Mouse (Mus musculus) erythroblast, embryonic 14.5 days (primary cell): ENCODE results near the gene Lsp1. TPM values are rescaled to one million over a fixed set of nuclear protein-coding genes. Genes with fewer than 3 reads are reported as not detected.

Experiments
- H3K27me3 ChIP-seq: 2 replicates; pipeline ENCODE4 v1.6.1; 2012; ENCODE audit warnings: inconsistent platforms; ENCODE audit not compliant: control insufficient read depth
- H3K36me3 ChIP-seq: 2 replicates; pipeline ENCODE4 v1.6.1; 2012; ENCODE audit warnings: mild to moderate bottlenecking, inconsistent platforms; ENCODE audit not compliant: control insufficient read depth
- H3K4me1 ChIP-seq: 2 replicates; pipeline ENCODE4 v1.6.1; 2012; ENCODE audit warnings: inconsistent platforms; ENCODE audit not compliant: control insufficient read depth
- H3K4me3 ChIP-seq: replicated peaks from 2 replicates; pipeline ENCODE3; 2012; ENCODE audit warnings: moderate library complexity, mild to moderate bottlenecking, inconsistent platforms
- H3K9me3 ChIP-seq: 2 replicates; pipeline ENCODE4 v1.6.1; 2012; ENCODE audit warnings: low read length, inconsistent platforms, mixed read lengths; ENCODE audit not compliant: control insufficient read depth
- GATA1 ChIP-seq: IDR thresholded peaks from 2 replicates; pipeline ENCODE4 v1.6.1; 2012; ENCODE audit warnings: low read length, inconsistent platforms, mixed read lengths
- TAL1 ChIP-seq: IDR thresholded peaks from 3 replicates; pipeline ENCODE4 v1.6.1; 2012; ENCODE audit warnings: low read length, inconsistent platforms, mixed read lengths
- polyA plus RNA-seq: library from polyadenylated mRNA; stranded (reverse); fragments of >175 nt; gene quantifications from 2 replicates; pipeline ENCODE4 v1.2.3, GENCODE M21; 2012

Gene Lsp1
- polyA plus RNA-seq, 1 experiment = 0.05 TPM

GRCm38 (mm10) chr7:142430160-142430678 lies 30.4 kb upstream of the Lsp1 start:
- Histone ChIP-seq H3K4me3 (no peak overlapping the region), H3K4me1 (peaks cover 1% of the 10 kb centered on the region), H3K27me3 (peaks cover 28% of the 10 kb centered on the region), H3K36me3 (no peaks in the 10 kb centered on the region), H3K9me3 (no peaks in the 10 kb centered on the region)
- TF ChIP-seq GATA1 (no peak), TAL1 (no peak)

GRCm38 (mm10) chr7:142431106-142431505 lies 29.5 kb upstream of the Lsp1 start:
- Histone ChIP-seq H3K4me3 (no peak overlapping the region), H3K9me3 (no peaks in the 10 kb centered on the region), H3K27me3 (peaks cover 28% of the 10 kb centered on the region), H3K4me1 (peaks cover 6% of the 10 kb centered on the region), H3K36me3 (no peaks in the 10 kb centered on the region)
- TF ChIP-seq TAL1 (no peak), GATA1 (no peak)

GRCm38 (mm10) chr7:142433623-142434022 lies 27.0 kb upstream of the Lsp1 start:
- Histone ChIP-seq H3K4me1 (peaks cover 8% of the 10 kb centered on the region), H3K27me3 (peaks cover 25% of the 10 kb centered on the region), H3K36me3 (no peaks in the 10 kb centered on the region), H3K4me3 (no peak overlapping the region), H3K9me3 (no peaks in the 10 kb centered on the region)
- no peak for TF ChIP-seq TAL1
- no peak for TF ChIP-seq GATA1

GRCm38 (mm10) chr7:142434137-142434865 lies 26.3 kb upstream of the Lsp1 start, which contains the start of gene Syt8:
Gene Syt8 (plus strand): TSS chr7:142434850.
- peaks cover 18% of the 10 kb centered on the region for H3K27me3 ChIP-seq
- H3K4me3 ChIP-seq = no peak within 1 kb of the TSS
- H3K36me3 ChIP-seq = no peaks in the 10 kb centered on the region

GRCm38 (mm10) chr7:142435524-142435923 lies 25.1 kb upstream of the Lsp1 start:
- Histone ChIP-seq H3K4me3 (no peak overlapping the region), H3K9me3 (no peaks in the 10 kb centered on the region), H3K27me3 (peaks cover 9% of the 10 kb centered on the region), H3K4me1 (peaks cover 8% of the 10 kb centered on the region), H3K36me3 (no peaks in the 10 kb centered on the region)
- TF ChIP-seq GATA1 = no peak
- no peak for TF ChIP-seq TAL1

More at GRCm38 (mm10) chr7:142434137-142434865, 26.3 kb upstream of the Lsp1 start, which contains the start of gene Syt8:
- TF ChIP-seq GATA1 = no peak
- no peak for TF ChIP-seq TAL1
- Histone ChIP-seq H3K4me1 (peaks cover 8% of the 10 kb centered on the region), H3K9me3 (no peaks in the 10 kb centered on the region)

GRCm38 (mm10) chr7:142437324-142437723 lies 23.3 kb upstream of the Lsp1 start:
- Histone ChIP-seq H3K4me1 (peaks cover 8% of the 10 kb centered on the region), H3K36me3 (no peaks in the 10 kb centered on the region), H3K4me3 (no peak overlapping the region), H3K27me3 (peaks cover 3% of the 10 kb centered on the region), H3K9me3 (no peaks in the 10 kb centered on the region)
- TF ChIP-seq GATA1 = no peak
- TF ChIP-seq TAL1 = no peak

- Histone ChIP-seq H3K4me3 (no peak overlapping the region), H3K4me1 (peaks cover 8% of the 10 kb centered on the region), H3K36me3 (no peaks in the 10 kb centered on the region), H3K27me3 (0 out of 2 replicates have a peak, but pooled peaks cover 2% of the 10 kb centered on the region), H3K9me3 (no peaks in the 10 kb centered on the region)
- no peak for TF ChIP-seq TAL1
- TF ChIP-seq GATA1 = no peak
These were observed 20.6 kb upstream of the Lsp1 start for GRCm38 (mm10) chr7:142439966-142440365.

- H3K9me3 ChIP-seq = no peaks in the 10 kb centered on the region
- peaks cover 2% of the 10 kb centered on the region; the same call in 1 of the 2 replicates for H3K4me1 ChIP-seq
- H3K4me3 ChIP-seq = no peak overlapping the region
- no peak for TF ChIP-seq TAL1
- TF ChIP-seq GATA1 = no peak
- H3K27me3 ChIP-seq = 0 out of 2 replicates have a peak, but pooled peaks cover 2% of the 10 kb centered on the region
- no peaks in the 10 kb centered on the region for H3K36me3 ChIP-seq
These were observed 19.9 kb upstream of the Lsp1 start for GRCm38 (mm10) chr7:142440657-142441114.

GRCm38 (mm10) chr7:142441585-142441984 lies 19.0 kb upstream of the Lsp1 start, which contains the start of gene Tnni2:
Gene Tnni2 (plus strand): TSS chr7:142441808.
- Histone ChIP-seq H3K27me3 (0 out of 2 replicates have a peak, but pooled peaks cover 2% of the 10 kb centered on the region), H3K9me3 (no peaks in the 10 kb centered on the region), H3K36me3 (no peaks in the 10 kb centered on the region), H3K4me3 (no peak within 1 kb of the TSS), H3K4me1 (peaks cover 2% of the 10 kb centered on the region; the same call in 1 of the 2 replicates)
- no peak for TF ChIP-seq TAL1
- TF ChIP-seq GATA1 = no peak
